Mouse (Mus musculus): ENCODE results near the gene Tmem138. TPM values are rescaled to one million over a fixed set of nuclear protein-coding genes. Genes with fewer than 3 reads are reported as not detected.

The Tmem138 gene
- 1 to 10 TPM; 2.3 to 3.3 TPM for total RNA-seq (2021)
- long read RNA-seq, experiment 1, partial matches to known transcripts: 0 of 4 reads
- long read RNA-seq, experiment 1, other reads (novel, unspliced or antisense): 0 of 4 reads
- long read RNA-seq, experiment 2, partial matches to known transcripts: 0 of 2 reads
- long read RNA-seq, experiment 2, other reads (novel, unspliced or antisense): 0 of 2 reads

GRCm38 (mm10) chr19:10576690-10577561, at the start of gene Tmem138, which contains the start of gene Cyb561a3:
Gene Tmem138, minus strand, starts transcription at chr19:10577362.
Gene Cyb561a3, plus strand, starts transcription at chr19:10577172.
- DNase-seq: peak; percentile 81

GRCm38 (mm10) chr19:10608573-10609240, 31.5 kb upstream of the Tmem138 start:
- no peak for DNase-seq

- DNase-seq: no peak
Observed at GRCm38 (mm10) chr19:10605901-10606622, 28.9 kb upstream of the Tmem138 start.

GRCm38 (mm10) chr19:10605293-10605900, 28.2 kb upstream of the Tmem138 start, which contains the start of the genes Ddb1 and Tkfc:
Gene Ddb1, plus strand, starts transcription at chr19:10605327.
Gene Tkfc, minus strand, starts transcription at chr19:10605654.
- peak; percentile 98 for DNase-seq

GRCm38 (mm10) chr19:10604534-10604933, 27.4 kb upstream of the Tmem138 start:
- DNase-seq: no peak

- DNase-seq: no peak
Observed at GRCm38 (mm10) chr19:10603660-10604523, 26.7 kb upstream of the Tmem138 start.

- peak; percentile 89 for DNase-seq
Observed at GRCm38 (mm10) chr19:10602787-10603186, 25.6 kb upstream of the Tmem138 start.

GRCm38 (mm10) chr19:10602247-10602769, 25.1 kb upstream of the Tmem138 start:
- no peak for DNase-seq

- no peak for DNase-seq
Observed at GRCm38 (mm10) chr19:10599648-10600047, 22.5 kb upstream of the Tmem138 start.

- no peak for DNase-seq
Observed at GRCm38 (mm10) chr19:10598188-10598587, 21.0 kb upstream of the Tmem138 start.

GRCm38 (mm10) chr19:10591659-10592377, 14.7 kb upstream of the Tmem138 start:
- DNase-seq: no peak

GRCm38 (mm10) chr19:10590301-10590700, 13.1 kb upstream of the Tmem138 start:
- DNase-seq: no peak

GRCm38 (mm10) chr19:10589127-10589857, 12.1 kb upstream of the Tmem138 start:
- no peak for DNase-seq

GRCm38 (mm10) chr19:10587231-10587630, 10.1 kb upstream of the Tmem138 start:
- no peak for DNase-seq

GRCm38 (mm10) chr19:10585112-10585511, 8.0 kb upstream of the Tmem138 start:
- no peak for DNase-seq

GRCm38 (mm10) chr19:10583550-10584146, 6.5 kb upstream of the Tmem138 start:
- no peak for DNase-seq

GRCm38 (mm10) chr19:10581984-10582383, 4.8 kb upstream of the Tmem138 start:
- no peak for DNase-seq

GRCm38 (mm10) chr19:10580761-10581160, 3.6 kb upstream of the Tmem138 start:
- no peak for DNase-seq

- no peak for DNase-seq
Observed at GRCm38 (mm10) chr19:10580102-10580501, 2.9 kb upstream of the Tmem138 start.

All from gastrocnemius, postnatal 10 days (tissue).